Mouse (Mus musculus) liver, embryonic 11.5 days (tissue): Measurements from ENCODE around the gene Tmprss9. TPM values are rescaled to one million over a fixed set of nuclear protein-coding genes. Genes with fewer than 3 reads are reported as not detected.

Experiments
- ATAC-seq: fragments of 200-750 bp; cut with Nextera tagmentation; replicated peaks from 2 replicates; pipeline ENCODE4 v1.8.0; 2017; ENCODE audit warnings: moderate number of reproducible peaks, mild to moderate bottlenecking, moderate TSS enrichment, moderate library complexity; ENCODE audit not compliant: low FRiP score
- DNase-seq: peaks from one replicate; pipeline ENCODE4 v3.0.0-alpha.2; 2017; ENCODE audit warnings: low spot score
- H3K27ac ChIP-seq: fragments of 300-500 bp; sonication (generic); 2 replicates; pipeline ENCODE4 v1.5.1; 2014; ENCODE audit warnings: mild to moderate bottlenecking, low read depth, low read length, control low read depth
- H3K27me3 ChIP-seq: fragments of 300-500 bp; sonication (generic); replicated peaks from 2 replicates; pipeline ENCODE4 v1.6.1; 2014; ENCODE audit warnings: low read length, mixed read lengths; ENCODE audit not compliant: control insufficient read depth, insufficient read depth
- H3K36me3 ChIP-seq: fragments of 300-500 bp; sonication (generic); 2 replicates; pipeline ENCODE4 v1.6.1; 2014; ENCODE audit warnings: mild to moderate bottlenecking, low read length, moderate library complexity, mixed read lengths; ENCODE audit not compliant: control insufficient read depth, insufficient read depth
- H3K4me1 ChIP-seq: fragments of 300-500 bp; sonication (generic); replicated peaks from 2 replicates; pipeline ENCODE4 v1.6.1; 2014; ENCODE audit warnings: low read length, mixed read lengths; ENCODE audit not compliant: control insufficient read depth, insufficient read depth
- H3K4me2 ChIP-seq: fragments of 300-500 bp; sonication (generic); 2 replicates; pipeline ENCODE4 v1.6.1; 2014; ENCODE audit warnings: mild to moderate bottlenecking, control low read depth, moderate library complexity
- H3K4me3 ChIP-seq: fragments of 300-500 bp; sonication (generic); 2 replicates; pipeline ENCODE4 v1.5.1; 2014; ENCODE audit warnings: low read depth, low read length, control low read depth
- H3K9ac ChIP-seq: fragments of 300-500 bp; sonication (generic); 2 replicates; pipeline ENCODE4 v1.6.1; 2014; ENCODE audit warnings: low read depth, low read length, control low read depth
- H3K9me3 ChIP-seq: fragments of 300-500 bp; sonication (generic); 2 replicates; pipeline ENCODE4 v1.6.1; 2016; ENCODE audit warnings: low read length, inconsistent platforms, mixed read lengths; ENCODE audit not compliant: control insufficient read depth
- WGBS: fragments of 180-500 bp; shearing (Covaris S2); extraction: QIAGEN DNeasy Blood & Tissue Kit; methylation state at CpG from one replicate; pipeline ENCODE4 v1.1.7; 2014; 5-methylcytosine and 5-hydroxymethylcytosine counted together
- polyA plus RNA-seq: library from polyadenylated mRNA; unstranded; fragments of >200 nt; fragmentation: Nextera tagmentation; extraction: Ambion mirVana; gene quantifications from 2 replicates; pipeline ENCODE4 v1.2.1, GENCODE M21; 2014

The Tmprss9 gene
- polyA plus RNA-seq, 1 experiment from 2014 or later = not detected

DNA sequence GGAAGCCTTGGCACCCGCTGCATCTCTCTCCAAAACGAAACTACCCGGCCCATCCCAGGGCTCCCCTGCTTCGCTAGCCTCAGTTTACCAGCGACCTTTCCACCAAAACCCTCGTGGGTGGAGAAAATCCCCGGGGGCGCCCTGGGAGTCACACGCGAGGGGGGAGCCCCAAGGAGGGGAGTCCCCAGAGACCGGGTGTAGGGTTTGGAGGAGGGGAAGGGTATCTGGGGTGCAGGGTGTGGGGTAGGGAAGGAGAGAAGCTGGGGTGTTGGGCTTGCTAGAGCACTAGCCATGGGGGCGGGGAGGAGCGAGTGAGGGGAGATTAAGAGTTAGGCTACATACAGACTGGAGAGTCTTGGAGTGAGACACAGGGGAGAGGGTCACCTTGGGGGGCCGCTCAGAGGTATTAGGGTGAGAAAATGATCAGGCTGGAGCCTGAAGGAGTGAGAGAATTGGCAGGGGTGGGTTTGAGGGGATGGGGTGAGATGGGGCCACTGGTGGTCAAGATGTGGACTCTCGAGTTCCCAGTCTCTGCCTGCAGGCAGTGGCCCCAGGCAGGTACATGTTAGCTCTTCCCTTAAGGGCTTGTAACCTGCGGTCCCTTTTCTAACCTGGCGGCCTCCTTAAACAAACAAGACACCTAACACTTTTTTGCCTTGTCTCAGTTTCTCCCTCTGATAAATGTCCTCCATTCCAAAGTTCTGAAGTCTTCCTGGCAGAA is 61.2 kb downstream of the Tmprss9 start:
- Histone ChIP-seq H3K9ac (0 out of 2 replicates have a peak overlapping the region, but pooled peaks have one; percentile 48), H3K4me1 (peaks cover 69% of the 10 kb centered on the region), H3K4me2 (peak overlapping the region; percentile 99), H3K27ac (no peak overlapping the region), H3K9me3 (no peaks in the 10 kb centered on the region), H3K4me3 (peak overlapping the region; percentile 46), H3K36me3 (no peaks in the 10 kb centered on the region), H3K27me3 (peaks cover 77% of the 10 kb centered on the region)
- ATAC-seq = no peak
- 1% methylated on average over 17 of the region's 17 CpGs for WGBS
- DNase-seq = no peak

DNA sequence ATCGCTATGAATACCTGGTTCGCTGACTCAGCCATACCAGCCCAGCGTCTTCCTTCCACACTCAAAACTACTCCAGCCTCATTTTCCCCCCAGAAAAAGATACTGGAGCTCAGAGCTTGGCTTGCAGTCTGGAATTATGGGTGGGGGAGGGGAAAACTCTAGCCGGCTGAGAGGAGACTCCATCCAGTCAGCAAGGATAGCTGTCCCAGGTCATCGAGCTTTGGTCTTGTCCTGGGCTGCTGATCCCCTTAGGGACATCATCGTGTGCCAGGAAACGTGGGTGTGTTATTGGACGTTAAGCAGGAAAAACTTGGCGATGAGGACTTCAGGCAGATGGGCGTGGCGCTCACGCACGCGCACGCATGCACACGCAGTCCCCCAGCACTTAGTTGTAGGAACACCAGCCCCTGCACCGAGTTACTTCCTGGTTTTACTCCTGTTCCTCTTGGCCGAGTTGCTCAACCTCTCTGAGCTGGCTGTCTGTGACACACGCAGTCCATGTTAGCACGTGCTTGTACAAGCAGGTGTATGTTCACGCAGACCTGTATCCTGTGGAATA is 61.9 kb downstream of the Tmprss9 start:
- Histone ChIP-seq H3K9ac (no peak overlapping the region), H3K27me3 (peaks cover 78% of the 10 kb centered on the region)
- no peak for ATAC-seq

DNA sequence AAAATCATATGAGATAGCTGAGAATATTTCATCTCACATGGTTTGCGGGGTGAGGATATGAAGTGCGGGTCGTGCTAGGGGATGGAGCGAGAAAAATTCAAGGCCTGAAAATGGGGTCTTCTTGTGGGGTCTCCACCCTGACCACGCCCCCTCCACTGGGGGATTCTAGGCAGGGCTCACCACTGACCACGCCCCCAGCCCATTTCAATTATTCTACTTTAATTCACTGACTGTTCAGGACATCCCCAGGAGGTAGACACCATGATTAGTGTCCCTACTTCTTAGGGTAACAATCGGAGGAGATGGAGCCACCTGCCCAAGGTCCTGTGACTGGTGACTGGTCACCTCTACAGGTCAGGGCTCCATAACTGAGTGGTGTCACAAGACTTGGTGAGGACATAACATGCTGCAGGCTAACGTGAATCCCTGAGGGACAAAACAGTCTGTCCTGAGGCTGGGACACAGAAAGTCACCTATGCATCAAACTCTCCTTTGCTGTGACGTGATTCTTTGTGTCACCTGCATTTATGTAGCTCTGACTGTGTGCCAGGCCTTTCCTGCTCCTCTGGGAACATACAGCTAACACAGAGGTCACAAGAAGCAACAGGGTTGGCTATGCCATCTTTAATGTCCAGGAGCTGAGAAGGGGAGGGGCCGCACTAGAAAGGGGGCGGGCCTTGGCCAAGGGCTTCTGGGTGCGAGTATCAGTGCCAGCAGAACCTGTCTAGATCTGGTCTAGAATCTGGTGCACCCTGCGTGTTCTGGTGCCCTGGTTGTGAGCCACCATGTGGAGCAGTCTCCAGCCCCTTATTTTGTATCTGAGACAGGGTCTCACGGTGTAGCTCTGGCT is 62.7 kb downstream of the Tmprss9 start:
- 45% methylated on average over 14 of the region's 14 CpGs for WGBS
- DNase-seq (no peak), ATAC-seq (no peak)
- Histone ChIP-seq H3K4me3 (no peak overlapping the region), H3K9me3 (no peaks in the 10 kb centered on the region), H3K4me2 (peak overlapping the region; percentile 99), H3K27me3 (peaks cover 81% of the 10 kb centered on the region), H3K36me3 (no peaks in the 10 kb centered on the region), H3K4me1 (peaks cover 71% of the 10 kb centered on the region), H3K9ac (no peak overlapping the region), H3K27ac (no peak overlapping the region)

More for the DNA sequence above, 61.9 kb downstream of the Tmprss9 start:
- H3K27ac ChIP-seq = no peak overlapping the region
- H3K9me3 ChIP-seq = no peaks in the 10 kb centered on the region
- H3K4me1 ChIP-seq = peaks cover 70% of the 10 kb centered on the region
- H3K4me2 ChIP-seq = peak overlapping the region; percentile 99
- WGBS = 4% methylated on average over 21 of the region's 21 CpGs
- no peaks in the 10 kb centered on the region for H3K36me3 ChIP-seq
- DNase-seq = no peak
- H3K4me3 ChIP-seq = peak overlapping the region; percentile 36

- Histone ChIP-seq H3K36me3 (no peaks in the 10 kb centered on the region), H3K4me1 (peaks cover 75% of the 10 kb centered on the region), H3K4me3 (no peak overlapping the region), H3K4me2 (0 out of 2 replicates have a peak overlapping the region, but pooled peaks have one; percentile 12), H3K9ac (no peak overlapping the region), H3K27ac (no peak overlapping the region), H3K27me3 (peaks cover 79% of the 10 kb centered on the region), H3K9me3 (no peaks in the 10 kb centered on the region)
- ATAC-seq (no peak), DNase-seq (no peak)
- 5% methylated on average over 3 of the region's 3 CpGs for WGBS
These were observed 63.6 kb downstream of the Tmprss9 start for GRCm38 (mm10) chr10:80935241-80935640.

DNA sequence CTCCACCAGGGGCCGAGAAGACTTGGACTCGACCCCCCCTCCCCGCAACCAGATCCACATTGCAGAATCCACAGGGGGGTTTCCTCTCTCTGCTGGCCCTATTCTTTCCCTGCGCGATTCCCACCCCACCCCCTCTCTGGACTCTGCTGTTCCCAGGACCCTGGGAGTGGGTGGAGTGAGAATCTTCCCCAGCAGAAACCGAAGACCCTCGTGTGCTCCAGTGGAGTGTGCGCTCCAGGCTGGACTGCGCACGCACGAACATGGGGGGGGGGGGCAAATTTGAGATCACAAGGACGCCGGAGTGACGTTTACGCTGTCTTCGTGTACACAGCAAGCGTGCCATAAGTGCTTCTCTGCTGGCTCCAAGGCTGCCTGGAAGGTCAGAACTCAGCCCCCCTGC is 64.0 kb downstream of the Tmprss9 start:
- peak overlapping the region; percentile 65 for H3K4me2 ChIP-seq
- H3K27me3 ChIP-seq = peaks cover 74% of the 10 kb centered on the region
- WGBS = 13% methylated on average over 15 of the region's 17 CpGs
- peak overlapping the region; percentile 35; the same call in 1 of the 2 replicates for H3K4me3 ChIP-seq
- H3K4me1 ChIP-seq = peaks cover 76% of the 10 kb centered on the region
- H3K36me3 ChIP-seq = no peaks in the 10 kb centered on the region
- no peak for DNase-seq
- no peak for ATAC-seq
- H3K27ac ChIP-seq = no peak overlapping the region
- H3K9me3 ChIP-seq = no peaks in the 10 kb centered on the region
- H3K9ac ChIP-seq = no peak overlapping the region

- peak overlapping the region; percentile 35 for H3K4me3 ChIP-seq
- H3K27ac ChIP-seq = no peak overlapping the region
- peak overlapping the region; percentile 65 for H3K4me2 ChIP-seq
- no peaks in the 10 kb centered on the region for H3K9me3 ChIP-seq
- H3K4me1 ChIP-seq = peaks cover 72% of the 10 kb centered on the region
- H3K9ac ChIP-seq = peak overlapping the region; percentile 14; the same call in 1 of the 2 replicates
- 2% methylated on average over 37 of the region's 37 CpGs for WGBS
- DNase-seq = peak; percentile 60
- H3K36me3 ChIP-seq = no peaks in the 10 kb centered on the region
- peaks cover 68% of the 10 kb centered on the region for H3K27me3 ChIP-seq
- ATAC-seq = no peak
These were observed 64.6 kb downstream of the Tmprss9 start for GRCm38 (mm10) chr10:80936135-80936809.

- no peak overlapping the region for H3K27ac ChIP-seq
These were observed 65.1 kb downstream of the Tmprss9 start for GRCm38 (mm10) chr10:80936810-80937164.

GRCm38 (mm10) chr10:80937646-80938045 is 66.0 kb downstream of the Tmprss9 start:
- Histone ChIP-seq H3K4me3 (no peak overlapping the region), H3K9me3 (no peaks in the 10 kb centered on the region), H3K27ac (no peak overlapping the region), H3K9ac (no peak overlapping the region), H3K4me2 (no peak overlapping the region), H3K27me3 (peaks cover 55% of the 10 kb centered on the region), H3K36me3 (no peaks in the 10 kb centered on the region), H3K4me1 (peaks cover 58% of the 10 kb centered on the region)
- WGBS = 39% methylated on average over 8 of the region's 8 CpGs
- no peak for ATAC-seq
- DNase-seq = no peak

More at GRCm38 (mm10) chr10:80936810-80937164, 65.1 kb downstream of the Tmprss9 start:
- Histone ChIP-seq H3K4me3 (peak overlapping the region; percentile 35), H3K4me1 (peaks cover 67% of the 10 kb centered on the region), H3K4me2 (peak overlapping the region; percentile 65), H3K9me3 (no peaks in the 10 kb centered on the region), H3K27me3 (peaks cover 63% of the 10 kb centered on the region), H3K9ac (no peak overlapping the region; the same call in 1 of the 2 replicates), H3K36me3 (no peaks in the 10 kb centered on the region)
- 16% methylated on average over 6 of the region's 6 CpGs for WGBS
- no peak for ATAC-seq
- no peak for DNase-seq
